Mouse (Mus musculus) myocyte (in vitro differentiated cells): ENCODE measurements around the gene P3h2. TPM values are rescaled to one million over a fixed set of nuclear protein-coding genes. Genes with fewer than 3 reads are reported as not detected.

Experiments used
- H3K27me3 ChIP-seq: one replicate; pipeline ENCODE4 v1.6.1; 2011; ENCODE audit not compliant: control insufficient read depth, insufficient read depth, insufficient read length
- H3K36me3 ChIP-seq: one replicate; pipeline ENCODE4 v1.6.1; 2011; ENCODE audit not compliant: control insufficient read depth, insufficient read depth
- H3K4me2 ChIP-seq: one replicate; pipeline ENCODE4 v1.6.1; 2011; ENCODE audit warnings: low read depth, control low read depth
- H3K4me3 ChIP-seq: one replicate; pipeline ENCODE4 v1.5.1; 2011; ENCODE audit warnings: mild to moderate bottlenecking, control low read depth, moderate library complexity
- H3K79me2 ChIP-seq: one replicate; pipeline ENCODE4 v1.6.1; 2011; ENCODE audit not compliant: control insufficient read depth, insufficient read depth
- H3ac ChIP-seq: one replicate; pipeline ENCODE4 v1.6.1; 2011; ENCODE audit not compliant: control insufficient read depth, insufficient read length
- CEBPB ChIP-seq: IDR thresholded peaks from 2 replicates; pipeline ENCODE4 v1.6.1; 2011; ENCODE audit warnings: mild to moderate bottlenecking, moderate library complexity; ENCODE audit not compliant: poor library complexity, insufficient read depth, severe bottlenecking
- E2F4 ChIP-seq: IDR thresholded peaks from one replicate; pipeline ENCODE4 v1.6.1; 2011; ENCODE audit warnings: mild to moderate bottlenecking, control low read depth, moderate library complexity; ENCODE audit not compliant: insufficient read depth
- MAX ChIP-seq: IDR thresholded peaks from one replicate; pipeline ENCODE4 v1.6.1; 2011; ENCODE audit warnings: low read depth, mild to moderate bottlenecking, control low read depth
- MYOD1 ChIP-seq, 3 experiments: IDR thresholded peaks; one replicate each; pipeline ENCODE4 v1.6.1; 2011; ENCODE audit warnings: control low read depth in 2 of 3, low read depth in 2 of 3, mild to moderate bottlenecking in 2 of 3, moderate library complexity in 1 of 3; ENCODE audit not compliant: insufficient read length in 2 of 3, control insufficient read depth in 1 of 3
- MYOG ChIP-seq, 3 experiments: IDR thresholded peaks; one replicate each; pipeline ENCODE4 v1.6.1; 2011; ENCODE audit warnings: control low read depth in 2 of 3, low read depth in 2 of 3, mild to moderate bottlenecking in 2 of 3; ENCODE audit not compliant: insufficient read length in 2 of 3, control insufficient read depth in 1 of 3, insufficient read depth in 1 of 3
- POLR2A ChIP-seq: IDR thresholded peaks from one replicate; pipeline ENCODE4 v1.6.1; 2011; ENCODE audit warnings: low read depth, mild to moderate bottlenecking, control low read depth, moderate library complexity; ENCODE audit not compliant: insufficient read length
- POLR2AphosphoS2 ChIP-seq: IDR thresholded peaks from one replicate; pipeline ENCODE4 v1.6.1; 2011; ENCODE audit warnings: low read depth, control low read depth; ENCODE audit not compliant: insufficient read length
- REST ChIP-seq: IDR thresholded peaks from one replicate; pipeline ENCODE4 v1.6.1; 2011; ENCODE audit warnings: mild to moderate bottlenecking, control low read depth, moderate library complexity; ENCODE audit not compliant: insufficient read depth, insufficient read length
- SRF ChIP-seq: IDR thresholded peaks from one replicate; pipeline ENCODE4 v1.6.1; 2011; ENCODE audit warnings: low read depth; ENCODE audit not compliant: control insufficient read depth, insufficient read length
- TCF12 ChIP-seq: IDR thresholded peaks from one replicate; pipeline ENCODE4 v1.6.1; 2011; ENCODE audit warnings: mild to moderate bottlenecking, control low read depth; ENCODE audit not compliant: poor library complexity, insufficient read depth, severe bottlenecking
- TCF3 ChIP-seq: IDR thresholded peaks from one replicate; pipeline ENCODE4 v1.6.1; 2011; ENCODE audit warnings: low read depth, control low read depth; ENCODE audit not compliant: insufficient read length
- USF1 ChIP-seq: IDR thresholded peaks from one replicate; pipeline ENCODE4 v1.6.1; 2011; ENCODE audit warnings: low read depth, mild to moderate bottlenecking, control low read depth, moderate library complexity
- polyA plus RNA-seq: library from polyadenylated mRNA; unstranded; fragments of >200 nt; fragmentation: generic; extraction: Trizol; gene quantifications from one replicate; pipeline ENCODE4 v1.2.1, GENCODE M21; 2012; ENCODE audit warnings: missing spikeins

Gene P3h2
- polyA plus RNA-seq, 1 experiment: 0.88 TPM

GRCm38 (mm10) chr16:26041021-26041928 lies 64.3 kb downstream of the P3h2 start:
- H3ac ChIP-seq: no peak overlapping the region
- no peaks in the 10 kb centered on the region for H3K79me2 ChIP-seq
- H3K27me3 ChIP-seq: no peaks in the 10 kb centered on the region
- H3K4me2 ChIP-seq: peak overlapping the region; percentile 80
- H3K36me3 ChIP-seq: no peaks in the 10 kb centered on the region
- TF ChIP-seq CEBPB (no peak), MAX (no peak), TCF12 (peak; percentile 78), E2F4 (no peak), MYOD1 (IDR thresholded peaks at IDR 0.05; ENCODE audit: control insufficient read depth in 1 of 3, insufficient read length in 2 of 3, low read depth in 2 of 3) (peak; percentile 32 to 97 (median 92)), TCF3 (peak; percentile 64), MYOG (IDR thresholded peaks at IDR 0.05; ENCODE audit: control insufficient read depth in 1 of 3, insufficient read depth in 1 of 3, insufficient read length in 2 of 3, low read depth in 2 of 3) (peak; percentile 49 to 91 (median 80)), REST (no peak)
- H3K4me3 ChIP-seq: no peak overlapping the region

- H3ac ChIP-seq: no peak overlapping the region
- H3K4me3 ChIP-seq: no peak overlapping the region
- no peak overlapping the region for H3K4me2 ChIP-seq
- H3K36me3 ChIP-seq: no peaks in the 10 kb centered on the region
- TF ChIP-seq E2F4: no peak
- TF ChIP-seq TCF12: no peak
- no peak for TF ChIP-seq MAX
- TF ChIP-seq USF1: no peak
- TF ChIP-seq POLR2AphosphoS2: no peak
- no peak for TF ChIP-seq TCF3
- TF ChIP-seq MYOD1 (IDR thresholded peaks at IDR 0.05; ENCODE audit: control insufficient read depth in 1 of 3, insufficient read length in 2 of 3, low read depth in 2 of 3): no peak
- no peak for TF ChIP-seq REST
- no peak for TF ChIP-seq MYOG (IDR thresholded peaks at IDR 0.05; ENCODE audit: control insufficient read depth in 1 of 3, insufficient read depth in 1 of 3, insufficient read length in 2 of 3, low read depth in 2 of 3)
- TF ChIP-seq CEBPB: no peak
- no peak for TF ChIP-seq POLR2A
- TF ChIP-seq SRF: no peak
- H3K79me2 ChIP-seq: no peaks in the 10 kb centered on the region
- no peaks in the 10 kb centered on the region for H3K27me3 ChIP-seq
These were observed 66.3 kb downstream of the P3h2 start for GRCm38 (mm10) chr16:26039320-26039719.

- TF ChIP-seq MYOG (IDR thresholded peaks at IDR 0.05; ENCODE audit: control insufficient read depth in 1 of 3, insufficient read depth in 1 of 3, insufficient read length in 2 of 3, low read depth in 2 of 3) (no peak), TCF12 (no peak), REST (no peak), E2F4 (no peak), CEBPB (no peak), MYOD1 (IDR thresholded peaks at IDR 0.05; ENCODE audit: control insufficient read depth in 1 of 3, insufficient read length in 2 of 3, low read depth in 2 of 3) (no peak), USF1 (no peak)
- no peak overlapping the region for H3K4me3 ChIP-seq
- H3K4me2 ChIP-seq: no peak overlapping the region
- H3ac ChIP-seq: no peak overlapping the region
- H3K36me3 ChIP-seq: no peaks in the 10 kb centered on the region
- no peaks in the 10 kb centered on the region for H3K79me2 ChIP-seq
- no peaks in the 10 kb centered on the region for H3K27me3 ChIP-seq
These were observed 70.1 kb downstream of the P3h2 start for GRCm38 (mm10) chr16:26035525-26035924.

- Histone ChIP-seq H3K79me2 (no peaks in the 10 kb centered on the region), H3K36me3 (no peaks in the 10 kb centered on the region), H3K4me2 (no peak overlapping the region), H3K27me3 (no peaks in the 10 kb centered on the region), H3ac (no peak overlapping the region), H3K4me3 (no peak overlapping the region)
- TF ChIP-seq POLR2A (no peak), MAX (no peak), CEBPB (no peak), POLR2AphosphoS2 (no peak), REST (no peak), TCF12 (no peak), TCF3 (no peak), SRF (no peak), USF1 (no peak), MYOG (IDR thresholded peaks at IDR 0.05; ENCODE audit: control insufficient read depth in 1 of 3, insufficient read depth in 1 of 3, insufficient read length in 2 of 3, low read depth in 2 of 3) (no peak)
These were observed 70.5 kb downstream of the P3h2 start for GRCm38 (mm10) chr16:26035079-26035478.
